Mouse (Mus musculus): Measurements from ENCODE around the gene Nmnat2. TPM values are rescaled to one million over a fixed set of nuclear protein-coding genes. Genes with fewer than 3 reads are reported as not detected.

The Nmnat2 gene
- total RNA-seq, 2 experiments from 2014 or later: 0.99 to 1.9 TPM

- DNase-seq (ENCODE audit: low spot score in 2 of 2): no peak
Observed at GRCm38 (mm10) chr1:152983416-152983815, 28.6 kb downstream of the Nmnat2 start.

GRCm38 (mm10) chr1:152986981-152987380 lies 32.2 kb downstream of the Nmnat2 start:
- DNase-seq (ENCODE audit: low spot score in 2 of 2): no peak

DNA sequence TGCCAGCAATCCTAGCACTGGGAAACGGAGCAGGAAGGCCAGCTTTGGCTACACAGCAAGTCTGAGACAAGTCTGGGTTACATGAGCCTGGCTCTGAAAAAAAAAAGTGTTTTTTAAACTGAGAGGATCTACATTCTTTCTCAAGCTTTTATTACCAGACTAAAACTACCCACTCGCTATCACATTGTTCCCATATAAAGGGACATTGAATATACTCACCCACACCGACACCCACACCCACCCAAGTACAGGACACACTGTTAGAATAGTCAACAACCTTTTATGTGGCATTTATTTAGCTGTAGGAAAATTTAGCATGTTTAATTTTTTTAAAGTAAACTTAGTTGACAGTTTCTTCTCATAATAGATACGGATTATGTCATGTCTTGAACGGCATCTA lies 35.3 kb downstream of the Nmnat2 start:
- no peak for DNase-seq (ENCODE audit: low spot score in 2 of 2)

DNA sequence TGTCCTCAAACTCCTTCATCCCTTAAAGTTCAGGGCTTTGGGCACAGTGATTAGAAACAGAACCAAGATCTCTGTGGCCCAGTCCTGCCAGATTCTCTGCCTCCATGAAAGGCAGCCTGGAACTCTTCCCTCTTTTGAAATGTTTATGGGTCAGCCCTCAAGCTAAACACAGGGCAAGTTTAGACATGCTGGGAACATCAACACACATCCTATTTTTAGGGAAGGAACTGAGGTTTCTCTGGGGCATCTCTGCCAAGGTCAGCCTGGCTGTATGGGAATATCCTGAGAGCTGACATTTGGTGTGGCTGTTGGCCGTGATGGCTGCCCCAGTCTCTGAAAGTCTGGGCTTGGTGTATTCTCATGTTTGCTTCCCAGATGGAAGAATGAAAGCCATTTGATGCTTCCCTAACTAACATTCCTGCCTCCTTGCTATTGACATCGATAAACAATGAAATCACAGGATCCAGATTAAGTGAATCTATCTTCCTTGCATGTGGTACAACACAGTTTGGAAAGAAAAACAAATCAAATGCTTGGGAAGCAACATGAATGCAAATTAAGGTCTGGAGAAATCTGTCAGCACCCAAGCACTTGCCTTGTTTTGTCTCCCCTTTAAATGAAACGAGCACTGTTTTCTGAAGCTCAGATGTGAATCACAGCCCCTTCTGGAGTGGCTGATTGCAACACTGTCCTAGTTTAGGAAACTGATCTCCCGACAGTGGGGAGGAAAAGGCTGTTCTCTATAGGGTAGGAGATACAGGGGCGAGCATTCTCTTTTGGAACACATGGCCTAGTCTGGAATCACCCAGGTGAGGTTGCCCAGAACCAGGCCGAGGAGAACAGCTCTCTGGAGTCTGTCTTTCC lies 37.7 kb downstream of the Nmnat2 start:
- DNase-seq (ENCODE audit: low spot score in 2 of 2): no peak

DNA sequence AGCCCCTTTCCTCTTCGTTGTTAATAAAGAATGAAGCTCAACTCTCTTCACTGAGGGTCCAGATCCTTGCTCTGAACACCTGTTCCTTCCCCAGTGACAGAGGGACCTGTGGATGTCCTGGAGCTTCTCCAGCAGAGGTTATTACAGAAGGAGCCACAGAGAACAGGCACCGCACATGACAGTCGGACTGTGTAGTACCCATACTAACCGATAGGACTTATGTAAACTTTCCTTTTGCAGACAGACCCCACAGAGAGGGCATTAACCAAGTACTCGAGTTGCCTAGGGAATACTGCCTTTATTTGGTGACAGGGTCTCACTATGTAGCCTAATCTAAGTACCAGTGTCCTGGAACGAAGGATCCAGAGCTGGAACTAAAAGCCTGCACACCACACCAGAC lies 39.0 kb downstream of the Nmnat2 start:
- no peak for DNase-seq (ENCODE audit: low spot score in 2 of 2)

DNA sequence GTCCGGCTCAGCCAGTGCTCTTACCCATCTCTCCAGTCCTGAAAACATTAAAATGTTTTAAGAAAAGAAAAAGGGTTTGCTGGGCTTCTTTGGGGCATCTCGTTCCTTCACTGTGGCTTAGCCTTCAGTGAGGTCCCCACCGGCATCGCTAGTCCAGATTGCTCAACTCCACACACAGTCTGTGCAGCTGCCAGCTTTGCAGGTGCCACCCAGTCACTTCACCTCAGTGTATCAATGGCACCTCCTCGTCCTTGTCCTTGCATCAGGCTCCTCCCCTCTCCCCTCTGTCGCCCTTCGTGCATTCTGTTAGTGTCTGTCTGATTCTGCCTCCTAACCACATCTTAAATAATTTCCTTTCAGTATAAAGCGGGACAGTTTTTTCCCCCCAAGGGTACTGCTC lies 45.2 kb downstream of the Nmnat2 start:
- DNase-seq (ENCODE audit: low spot score in 2 of 2): no peak

DNA sequence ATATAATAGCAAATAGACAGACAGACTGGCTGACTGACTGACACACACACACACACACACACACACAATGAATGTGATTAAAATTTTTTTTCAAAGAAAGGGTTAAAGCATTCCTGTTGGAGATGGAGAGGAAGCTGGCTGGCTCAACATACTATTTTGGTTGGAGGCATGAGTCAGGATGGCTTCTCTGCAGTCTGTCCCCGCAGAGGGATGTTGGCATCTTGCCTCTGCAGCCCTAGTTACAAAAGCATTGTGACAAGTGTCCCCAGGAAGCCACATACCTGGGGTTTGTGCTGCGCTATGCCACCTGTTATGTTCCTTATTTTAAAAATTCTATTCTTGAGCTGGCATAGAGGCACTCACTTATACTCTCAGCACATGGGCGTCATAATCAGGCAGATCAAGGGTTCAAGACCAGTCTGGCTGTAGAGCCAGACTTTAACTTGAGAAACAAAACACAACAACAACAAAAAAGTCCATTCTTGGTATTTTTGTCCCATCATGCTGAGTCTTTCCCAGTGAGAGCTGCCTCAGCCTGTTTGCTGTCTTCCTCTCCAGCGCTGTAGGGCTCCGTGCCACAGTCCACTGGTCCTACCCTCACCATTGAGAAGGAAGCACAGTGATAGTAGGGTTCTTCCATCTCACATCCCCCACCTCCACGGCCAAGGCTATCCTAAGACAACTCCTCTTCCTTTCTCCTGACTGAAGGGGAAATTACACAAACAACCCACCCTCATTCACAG lies 45.9 kb downstream of the Nmnat2 start:
- DNase-seq (ENCODE audit: low spot score in 2 of 2): no peak

DNA sequence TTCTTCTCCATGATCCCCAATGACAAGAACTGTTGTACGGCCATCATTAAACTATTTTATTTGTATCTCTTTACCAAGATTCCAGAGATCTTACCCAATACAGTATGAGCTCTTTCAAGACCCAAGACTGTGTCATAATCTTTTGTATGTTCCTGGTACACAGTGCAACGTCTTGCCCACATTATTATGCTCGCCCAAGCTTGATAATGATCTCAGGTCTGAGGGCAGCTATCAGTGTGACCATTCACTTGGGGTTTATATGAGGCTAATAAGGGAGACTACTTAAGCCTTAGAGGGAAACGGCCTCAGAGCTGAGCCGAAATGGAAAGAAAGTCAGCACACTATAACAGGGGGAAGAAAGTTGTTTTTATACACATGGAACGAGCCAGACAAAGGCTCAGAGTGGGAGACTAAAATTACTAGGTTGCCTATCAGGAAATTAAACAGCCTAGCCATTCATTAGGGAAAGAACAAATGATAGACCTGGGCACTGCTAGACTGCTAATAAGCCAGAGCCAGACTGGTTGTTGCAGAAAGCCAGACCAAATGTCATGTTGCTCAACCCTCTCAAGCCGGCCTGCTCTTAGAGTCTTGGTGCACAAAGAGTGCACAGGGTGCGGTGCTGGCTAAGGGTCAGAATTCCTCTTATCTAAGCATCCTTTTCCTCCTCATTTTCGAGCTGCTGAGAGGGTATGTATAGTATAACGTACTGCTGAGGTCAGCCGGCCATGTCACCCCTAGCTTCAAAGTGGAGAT lies 47.7 kb downstream of the Nmnat2 start:
- DNase-seq (ENCODE audit: low spot score in 2 of 2): no peak

DNA sequence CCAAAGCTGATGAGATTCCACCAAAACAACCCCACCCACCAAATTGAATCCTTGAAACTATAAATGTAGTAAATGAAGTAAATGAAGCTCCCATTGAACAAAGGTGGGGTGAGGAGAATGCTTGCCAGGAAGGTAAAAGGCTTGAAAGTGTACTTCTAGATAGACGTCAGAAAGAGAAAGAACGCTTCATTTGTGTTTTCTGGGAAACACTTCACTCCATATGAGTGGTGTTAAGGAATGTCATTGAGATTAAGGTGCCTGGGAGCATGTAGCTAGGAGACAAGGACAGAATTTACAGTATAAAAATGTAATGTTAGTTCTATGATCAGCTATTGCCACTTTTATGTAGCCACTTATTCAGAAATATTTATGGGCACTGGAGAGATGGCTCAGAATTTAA lies 49.7 kb downstream of the Nmnat2 start:
- DNase-seq (ENCODE audit: low spot score in 2 of 2): no peak

DNA sequence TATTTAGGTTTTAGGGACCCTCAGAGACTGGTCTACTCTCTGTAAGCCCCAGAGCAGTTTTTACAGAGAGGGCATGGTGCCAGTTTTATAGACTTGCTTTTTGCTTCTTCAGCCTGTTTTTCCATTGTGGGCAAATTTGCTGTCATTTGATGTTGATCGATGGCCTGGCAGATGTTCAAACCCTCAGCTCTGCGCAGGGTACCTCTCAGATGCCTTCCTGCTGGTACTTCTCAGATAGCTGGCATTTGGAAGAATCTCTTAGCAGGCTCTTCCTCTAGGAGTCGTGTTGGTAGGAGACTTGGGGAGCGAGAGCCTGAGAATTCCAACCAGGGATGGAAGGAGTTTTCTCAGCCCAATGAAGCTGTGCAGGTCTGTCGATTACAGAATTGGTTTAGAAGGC lies 51.3 kb downstream of the Nmnat2 start:
- DNase-seq (ENCODE audit: low spot score in 2 of 2): peak in 1 of 2 experiments; percentile 2

GRCm38 (mm10) chr1:153006761-153007160 lies 52.0 kb downstream of the Nmnat2 start:
- no peak for DNase-seq (ENCODE audit: low spot score in 2 of 2)

DNA sequence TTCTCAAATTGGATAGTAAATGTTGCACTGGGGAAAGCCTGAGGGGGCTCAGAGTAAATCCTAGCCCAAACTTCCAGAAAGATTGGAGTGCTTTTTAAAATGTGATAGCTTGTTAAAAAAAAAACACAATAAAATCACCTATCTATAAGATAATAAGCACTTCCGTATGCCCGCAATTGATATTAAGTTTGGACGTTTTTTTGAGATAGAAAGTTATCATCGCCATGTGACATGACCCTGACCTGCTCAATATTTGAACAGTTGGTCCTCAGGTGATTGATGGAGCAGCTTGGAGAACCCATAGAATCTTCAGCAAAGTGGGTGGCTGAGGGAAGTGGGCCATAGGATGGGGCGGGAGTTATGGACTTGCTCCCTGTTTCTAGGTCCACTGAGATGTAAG lies 52.5 kb downstream of the Nmnat2 start:
- DNase-seq (ENCODE audit: low spot score in 2 of 2): no peak

DNA sequence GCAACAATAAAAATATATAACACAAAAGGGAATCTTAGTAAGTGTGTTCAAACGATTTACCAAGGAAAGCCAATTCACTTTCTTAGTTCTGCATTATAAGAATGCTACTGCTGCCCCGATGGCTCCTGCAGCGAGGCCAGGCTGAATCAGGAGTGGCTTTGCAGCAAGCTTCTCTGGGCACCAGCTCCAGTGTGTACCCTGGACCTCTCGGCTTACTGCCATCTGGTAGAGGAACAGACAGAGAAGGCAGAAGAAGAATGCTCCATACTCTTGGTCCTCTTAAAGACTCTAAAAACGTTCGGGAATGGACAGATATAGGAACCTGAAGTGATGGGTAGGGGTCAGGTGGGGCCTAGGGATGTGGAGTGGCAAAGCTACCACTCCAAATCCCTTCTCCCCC lies 53.0 kb downstream of the Nmnat2 start:
- DNase-seq (ENCODE audit: low spot score in 2 of 2): no peak

GRCm38 (mm10) chr1:153009338-153009737 lies 54.5 kb downstream of the Nmnat2 start:
- DNase-seq (ENCODE audit: low spot score in 2 of 2): no peak

DNA sequence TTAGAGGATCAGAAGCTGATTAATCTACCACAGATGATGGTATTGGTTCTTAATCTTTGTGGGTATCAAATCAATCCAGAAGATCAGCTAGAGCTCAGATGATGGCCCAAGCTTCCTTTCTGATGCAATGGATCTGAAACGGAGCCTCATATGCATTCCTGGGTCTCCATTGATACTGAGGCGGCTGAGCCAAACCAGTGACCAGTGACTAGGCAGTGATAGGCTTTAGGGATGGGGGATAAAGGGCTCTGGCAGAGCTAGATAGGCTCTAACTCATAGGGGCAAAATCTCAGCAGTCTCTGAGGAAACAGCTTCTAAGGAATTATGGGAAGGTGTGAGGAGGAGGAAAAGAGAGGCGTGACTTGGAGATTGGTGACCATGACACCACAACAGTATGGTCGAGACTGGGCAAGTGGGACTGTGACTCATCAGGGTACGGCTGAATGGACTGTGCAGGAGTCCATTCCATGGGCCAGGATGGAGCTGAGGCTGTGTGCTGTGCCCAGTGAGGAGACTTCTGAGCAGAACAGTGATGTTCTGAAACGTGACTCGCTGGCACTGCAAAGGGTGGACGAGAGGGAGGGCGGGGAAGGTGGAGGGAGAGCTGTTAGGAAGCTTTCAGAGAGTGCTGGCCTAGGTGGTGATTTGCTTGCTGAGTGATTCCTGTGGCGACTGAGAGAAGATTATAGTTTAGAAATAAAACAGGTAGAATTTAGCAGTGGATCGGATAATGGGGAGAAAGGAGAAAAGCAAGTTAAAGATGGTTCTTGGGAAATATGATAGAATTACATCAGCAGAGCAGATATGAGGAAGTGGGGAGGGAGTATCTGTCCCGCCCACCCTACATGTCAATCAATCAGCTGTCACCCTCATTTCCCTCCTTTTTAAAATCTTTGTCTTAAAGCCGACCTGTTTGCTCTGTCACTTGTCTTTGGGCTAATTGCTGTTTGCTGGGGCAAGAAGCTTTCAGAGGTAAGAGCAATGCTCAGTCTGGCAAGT lies 55.9 kb downstream of the Nmnat2 start:
- DNase-seq (ENCODE audit: low spot score in 2 of 2): no peak

- DNase-seq (ENCODE audit: low spot score in 2 of 2): no peak
Observed at GRCm38 (mm10) chr1:153011544-153011943, 56.8 kb downstream of the Nmnat2 start.

DNA sequence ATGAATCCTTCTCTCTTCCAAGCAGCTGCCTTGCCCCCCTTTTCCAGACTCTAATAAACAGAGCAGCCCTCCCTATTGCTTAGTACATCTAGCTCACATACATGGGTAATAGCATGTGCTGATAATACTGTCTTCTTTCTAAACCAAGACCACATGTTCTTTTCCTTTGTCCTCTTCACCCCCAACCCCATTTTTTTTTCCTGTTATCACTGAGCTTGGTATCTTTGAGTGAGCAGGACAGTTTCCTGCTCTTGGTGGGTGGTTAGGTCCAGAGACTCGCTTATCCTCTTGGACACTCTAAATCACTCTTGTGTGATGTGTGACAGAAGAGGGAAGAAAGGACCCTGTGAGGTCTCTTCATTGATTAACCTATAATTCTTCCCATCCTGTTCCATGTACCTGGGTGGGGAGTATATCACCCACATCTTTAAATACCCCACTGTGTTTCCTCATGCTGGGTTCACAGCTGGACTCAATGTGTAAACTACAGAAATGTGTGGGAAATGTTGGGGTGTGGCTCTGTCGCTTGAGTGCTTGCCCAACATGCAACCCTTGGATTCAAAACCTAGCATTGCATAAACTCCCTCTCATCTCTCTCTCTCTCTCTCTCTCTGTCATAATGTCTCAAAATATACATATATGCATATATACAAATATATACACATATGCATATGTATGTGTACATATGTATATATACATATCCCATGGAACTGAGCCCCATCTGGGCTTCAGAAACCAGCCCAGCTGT lies 58.9 kb downstream of the Nmnat2 start:
- no peak for DNase-seq (ENCODE audit: low spot score in 2 of 2)

DNA sequence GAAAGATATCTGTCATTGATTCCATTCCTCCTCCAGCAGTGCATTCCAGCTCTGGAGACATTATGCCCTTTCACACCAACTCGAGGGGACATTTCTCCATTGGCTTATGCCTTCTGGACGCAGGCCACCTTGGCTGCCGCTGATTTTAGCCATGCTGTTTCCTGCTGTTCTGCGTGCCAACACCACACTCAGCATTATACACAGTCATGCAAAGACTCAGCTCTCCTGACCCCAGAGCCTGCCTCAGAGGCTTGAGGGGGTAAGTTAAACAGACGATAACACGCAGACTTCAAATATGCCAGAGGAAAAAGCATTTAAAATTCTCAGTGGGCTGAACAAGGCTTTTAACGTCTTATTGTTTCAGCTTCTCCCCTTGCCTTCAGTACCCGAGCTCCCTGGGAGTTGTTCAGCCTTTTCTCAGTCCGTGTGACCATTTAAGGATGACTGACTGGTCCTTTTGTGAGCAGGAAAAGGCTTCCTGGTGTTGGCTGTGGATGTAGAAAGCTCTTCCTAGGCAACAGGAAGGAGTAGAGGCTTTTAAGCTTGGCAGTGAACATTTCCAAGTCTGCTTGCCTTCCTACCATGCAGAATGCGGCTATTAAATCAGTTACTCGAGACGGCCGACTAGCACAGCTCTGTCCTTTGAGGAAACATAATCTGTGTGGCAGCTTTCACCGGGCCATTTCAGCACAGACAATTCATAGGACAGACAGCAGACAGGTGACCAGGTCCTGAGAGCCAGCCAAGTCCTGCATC lies 59.8 kb downstream of the Nmnat2 start:
- DNase-seq (ENCODE audit: low spot score in 2 of 2): peak in 1 of 2 experiments; percentile 30
